Mouse (Mus musculus) MEL (cell line): ENCODE measurements around the gene Kctd8.
"Not testable (repeated sequence)": the region's sequence is repeated elsewhere in the genome, so short reads cannot be mapped to it uniquely, and the experiment has no call there.

Source experiments
- CHD2 ChIP-seq: IDR thresholded peaks from 2 replicates; pipeline ENCODE4 v1.6.1; 2011; ENCODE audit warnings: low read length, improper control_type of control experiment
- CTCF ChIP-seq, 3 experiments: IDR thresholded peaks in 2 of 3; conservative IDR thresholded peaks in 1 of 3; 2 replicates each; pipeline ENCODE4 v1.5.1; 2011 to 2012; ENCODE audit warnings: low read length in 3 of 3, low read depth in 2 of 3, mild to moderate bottlenecking in 2 of 3, improper control_type of control experiment in 1 of 3, inconsistent platforms in 1 of 3, mixed read lengths in 1 of 3, moderate library complexity in 1 of 3; ENCODE audit not compliant: control insufficient read depth in 1 of 3, insufficient read depth in 1 of 3, poor library complexity in 1 of 3, severe bottlenecking in 1 of 3
- E2F4 ChIP-seq: IDR thresholded peaks from 2 replicates; pipeline ENCODE4 v1.6.1; 2011; ENCODE audit warnings: low read depth, low read length, improper control_type of control experiment, borderline replicate concordance
- ELF1 ChIP-seq: IDR thresholded peaks from 2 replicates; pipeline ENCODE4 v1.6.1; 2014; ENCODE audit warnings: low read depth, mild to moderate bottlenecking, inconsistent platforms, low read length, improper control_type of control experiment, moderate library complexity
- EP300 ChIP-seq, 2 experiments: IDR thresholded peaks; 2 replicates each; pipeline ENCODE4 v1.6.1; 2011; ENCODE audit warnings: improper control_type of control experiment in 2 of 2, low read length in 2 of 2, low read depth in 1 of 2, mild to moderate bottlenecking in 1 of 2
- GATA1 ChIP-seq: IDR thresholded peaks from 2 replicates; pipeline ENCODE4 v1.6.1; 2011; ENCODE audit warnings: low read depth, low read length, improper control_type of control experiment
- JUND ChIP-seq: IDR thresholded peaks from 2 replicates; pipeline ENCODE4 v1.6.1; 2011; ENCODE audit warnings: low read depth, mild to moderate bottlenecking, improper control_type of control experiment, low read length
- MAX ChIP-seq: IDR thresholded peaks from 2 replicates; pipeline ENCODE4 v1.6.1; 2011; ENCODE audit warnings: low read length, improper control_type of control experiment
- MEF2A ChIP-seq: IDR thresholded peaks from 2 replicates; pipeline ENCODE4 v1.6.1; 2014; ENCODE audit warnings: low read depth, mild to moderate bottlenecking, inconsistent platforms, low read length, improper control_type of control experiment; ENCODE audit not compliant: poor library complexity, insufficient replicate concordance, severe bottlenecking; ENCODE audit errors: extremely low read depth
- NRF1 ChIP-seq: IDR thresholded peaks from 2 replicates; pipeline ENCODE4 v1.6.1; 2014; ENCODE audit warnings: low read depth, mild to moderate bottlenecking, inconsistent platforms, low read length, improper control_type of control experiment, moderate library complexity; ENCODE audit not compliant: poor library complexity, insufficient read depth, severe bottlenecking
- POLR2A ChIP-seq, 2 experiments: IDR thresholded peaks; 2 replicates each; pipeline ENCODE4 v1.6.1; 2011 to 2012; ENCODE audit warnings: low read length in 2 of 2, mild to moderate bottlenecking in 2 of 2, control low read depth in 1 of 2, improper control_type of control experiment in 1 of 2, low read depth in 1 of 2, moderate library complexity in 1 of 2; ENCODE audit not compliant: control insufficient read depth in 1 of 2, insufficient read depth in 1 of 2, poor library complexity in 1 of 2
- SMC3 ChIP-seq: IDR thresholded peaks from 2 replicates; pipeline ENCODE4 v1.6.1; 2011; ENCODE audit warnings: low read depth, low read length, improper control_type of control experiment
- USF1 ChIP-seq: IDR thresholded peaks from 2 replicates; pipeline ENCODE4 v1.6.1; 2014; ENCODE audit warnings: low read depth, mild to moderate bottlenecking, inconsistent platforms, low read length, improper control_type of control experiment, moderate library complexity
- ZNF384 ChIP-seq: IDR thresholded peaks from 2 replicates; pipeline ENCODE4 v1.6.1; 2012; ENCODE audit warnings: low read depth, mild to moderate bottlenecking, inconsistent platforms, low read length, improper control_type of control experiment

GRCm38 (mm10) chr5:69231649-69232048, 109.8 kb downstream of the Kctd8 start:
- not testable (repeated sequence) for TF ChIP-seq CTCF (IDR thresholded peaks at IDR 0.05 in 2 of 3, conservative IDR thresholded peaks at IDR 0.05 in 1 of 3; ENCODE audit: control insufficient read depth in 1 of 3, insufficient read depth in 1 of 3, low read depth in 2 of 3, low read length in 3 of 3, poor library complexity in 1 of 3, severe bottlenecking in 1 of 3); MEF2A; ZNF384; E2F4; POLR2A (IDR thresholded peaks at IDR 0.05; ENCODE audit: control insufficient read depth in 1 of 2, insufficient read depth in 1 of 2, low read depth in 1 of 2, low read length in 2 of 2, poor library complexity in 1 of 2); JUND; ELF1; USF1; CHD2; EP300 (IDR thresholded peaks at IDR 0.05; ENCODE audit: low read depth in 1 of 2, low read length in 2 of 2); GATA1; SMC3; MAX; NRF1
